Mouse (Mus musculus) retina, postnatal 1 day (tissue): ENCODE measurements at regions not wholly inside any gene's neighbourhood (a gene's known extent, or its start where the extent isn't known, plus 50 kb on each side); places are given as distances from the start of the nearest gene placed in this dataset.

Experiments
- DNase-seq: peaks from one replicate; pipeline ENCODE4 v3.0.0-alpha.2; 2012

GRCm38 (mm10) chr4:148384251-148385230 lies 60.0 kb downstream of the Ubiad1 start:
- DNase-seq, result peak; percentile 67

GRCm38 (mm10) chr4:148380562-148380961 lies 64.0 kb downstream of the Ubiad1 start:
- DNase-seq, result no peak

GRCm38 (mm10) chr4:148378491-148378890 lies 66.1 kb downstream of the Ubiad1 start:
- DNase-seq, result no peak

- peak; percentile 60 for DNase-seq
Measured at GRCm38 (mm10) chr4:148377368-148377767, 67.2 kb downstream of the Ubiad1 start.

GRCm38 (mm10) chr4:148376439-148376838 lies 68.1 kb downstream of the Ubiad1 start:
- peak; percentile 66 for DNase-seq

- no peak for DNase-seq
Measured at GRCm38 (mm10) chr4:148371489-148371888, 73.1 kb downstream of the Ubiad1 start.

GRCm38 (mm10) chr4:148367671-148368070 lies 76.9 kb downstream of the Ubiad1 start:
- DNase-seq, result no peak

GRCm38 (mm10) chr4:148365804-148366203 lies 78.0 kb upstream of the Disp3 start:
- DNase-seq, result peak; percentile 58

GRCm38 (mm10) chr4:148363366-148364121 lies 75.8 kb upstream of the Disp3 start:
- DNase-seq, result no peak

GRCm38 (mm10) chr4:148360931-148361330 lies 73.2 kb upstream of the Disp3 start:
- DNase-seq, result peak; percentile 35

GRCm38 (mm10) chr4:148358336-148358735 lies 70.6 kb upstream of the Disp3 start:
- DNase-seq, result no peak

- peak; percentile 93 for DNase-seq
Measured at GRCm38 (mm10) chr4:148357221-148357621, 69.5 kb upstream of the Disp3 start.

- peak; percentile 61 for DNase-seq
Measured at GRCm38 (mm10) chr4:148356654-148357053, 68.9 kb upstream of the Disp3 start.

GRCm38 (mm10) chr4:148353969-148354368 lies 66.2 kb upstream of the Disp3 start:
- DNase-seq, result no peak

- no peak for DNase-seq
Measured at GRCm38 (mm10) chr4:148352690-148353089, 64.9 kb upstream of the Disp3 start.

- no peak for DNase-seq
Measured at GRCm38 (mm10) chr4:148341531-148342157, 53.9 kb upstream of the Disp3 start.

GRCm38 (mm10) chr4:148340342-148340741 lies 52.6 kb upstream of the Disp3 start:
- DNase-seq, result no peak

- DNase-seq, result peak; percentile 81
Measured at GRCm38 (mm10) chr4:148337890-148338880, 50.4 kb upstream of the Disp3 start.
